Mouse (Mus musculus) ES-E14 (cell line): ENCODE measurements around the gene Cab39l.

ENCODE experiments used
- CHD2 ChIP-seq: IDR thresholded peaks from 2 replicates; pipeline ENCODE4 v1.6.1; 2014; ENCODE audit warnings: mild to moderate bottlenecking, low read depth, low read length, inconsistent platforms
- HCFC1 ChIP-seq: IDR thresholded peaks from 2 replicates; pipeline ENCODE4 v1.6.1; 2012; ENCODE audit warnings: low read length, inconsistent platforms, borderline replicate concordance; ENCODE audit not compliant: insufficient read depth
- MAFK ChIP-seq: IDR thresholded peaks from 2 replicates; pipeline ENCODE4 v1.6.1; 2014; ENCODE audit warnings: mild to moderate bottlenecking, low read depth, low read length, inconsistent platforms; ENCODE audit not compliant: insufficient read depth
- ZC3H11A ChIP-seq: IDR thresholded peaks from 2 replicates; pipeline ENCODE4 v1.6.1; 2012; ENCODE audit warnings: low read depth, mild to moderate bottlenecking, inconsistent platforms, low read length, borderline replicate concordance
- ZNF384 ChIP-seq: IDR thresholded peaks from 2 replicates; pipeline ENCODE4 v1.6.1; 2012; ENCODE audit warnings: low read depth, low read length, inconsistent platforms

DNA sequence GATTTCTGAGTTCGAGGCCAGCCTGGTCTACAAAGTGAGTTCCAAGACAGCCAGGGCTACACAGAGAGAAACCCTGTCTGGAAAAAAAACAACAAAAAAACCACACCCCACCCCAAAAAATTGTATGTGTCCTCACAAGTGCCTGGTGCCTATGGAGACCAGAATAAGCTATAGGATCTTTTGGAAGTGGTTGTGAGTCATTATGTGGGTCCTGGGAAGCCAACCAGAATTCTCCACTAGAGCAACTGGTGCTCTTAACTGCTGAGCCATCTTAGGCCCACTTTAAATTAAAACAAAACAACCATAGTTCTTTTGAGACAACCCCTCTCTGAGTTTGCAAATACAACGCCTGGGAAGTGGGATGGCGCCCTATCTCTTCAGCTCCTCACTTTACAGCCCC, 45.5 kb upstream of the Cab39l start, which contains the start of gene Phf11c:
- TF ChIP-seq MAFK (no peak), CHD2 (no peak), ZC3H11A (no peak), ZNF384 (no peak), HCFC1 (no peak)
